Mouse (Mus musculus) neural tube, embryonic 14.5 days (tissue): ENCODE data around the gene Gm13212. TPM values are rescaled to one million over a fixed set of nuclear protein-coding genes. Genes with fewer than 3 reads are reported as not detected.

ENCODE experiments used
- polyA plus RNA-seq: library from polyadenylated mRNA; unstranded; fragments of >200 nt; fragmentation: Nextera tagmentation; extraction: Ambion mirVana; gene quantifications from 2 replicates; pipeline ENCODE4 v1.2.1, GENCODE M21; 2014

Gene Gm13212
- polyA plus RNA-seq, 1 experiment from 2014 or later, result 0.24 TPM

Other genes starting within 250 kb of the Gm13212 start
- 0.07 and 0.12 TPM in 2 replicates for gene Zfp990, start 74.4 kb upstream of the Gm13212 start, polyA plus RNA-seq
- not detected in 2 replicates for gene Zfp980, start 85.5 kb downstream of the Gm13212 start, polyA plus RNA-seq